Mouse (Mus musculus) heart, adult 11 months (tissue): ENCODE measurements around the gene Epn2.
"Not testable (repeated sequence)": the region's sequence is repeated elsewhere in the genome, so short reads cannot be mapped to it uniquely, and the experiment has no call there.

Experiments used
- DNase-seq: peaks from one replicate; pipeline ENCODE4 v3.0.0; 2022

The Epn2 gene

GRCm38 (mm10) chr11:61590516-61591213 is 11.2 kb upstream of the Epn2 start:
- DNase-seq: peak; percentile 99

- DNase-seq: peak; percentile 95
Measured at GRCm38 (mm10) chr11:61585421-61585820, 5.9 kb upstream of the Epn2 start.

GRCm38 (mm10) chr11:61584830-61585229 is 5.3 kb upstream of the Epn2 start:
- peak; percentile 92 for DNase-seq

- DNase-seq: no peak
Measured at GRCm38 (mm10) chr11:61584096-61584495, 4.6 kb upstream of the Epn2 start.

- DNase-seq: not testable (repeated sequence)
Measured at GRCm38 (mm10) chr11:61582808-61583207, 3.3 kb upstream of the Epn2 start.

GRCm38 (mm10) chr11:61579878-61580381 is 443 bp upstream of the Epn2 start:
- peak; percentile 90 for DNase-seq

- DNase-seq: no peak
Measured at GRCm38 (mm10) chr11:61578541-61578982, 925 bp downstream of the Epn2 start.

- no peak for DNase-seq
Measured at GRCm38 (mm10) chr11:61577991-61578390, 1.5 kb downstream of the Epn2 start.

- no peak for DNase-seq
Measured at GRCm38 (mm10) chr11:61577349-61577748, 2.1 kb downstream of the Epn2 start.

GRCm38 (mm10) chr11:61573266-61573665 is 6.2 kb downstream of the Epn2 start:
- no peak for DNase-seq

- DNase-seq: no peak
Measured at GRCm38 (mm10) chr11:61571225-61571624, 8.3 kb downstream of the Epn2 start.

GRCm38 (mm10) chr11:61569671-61570070 is 9.8 kb downstream of the Epn2 start:
- peak; percentile 91 for DNase-seq

GRCm38 (mm10) chr11:61564566-61564965 is 14.9 kb downstream of the Epn2 start:
- DNase-seq: peak; percentile 98

GRCm38 (mm10) chr11:61563939-61564338 is 15.5 kb downstream of the Epn2 start:
- peak; percentile 91 for DNase-seq

GRCm38 (mm10) chr11:61562421-61562820 is 17.1 kb downstream of the Epn2 start:
- DNase-seq: peak; percentile 92

- DNase-seq: no peak
Measured at GRCm38 (mm10) chr11:61559572-61559971, 19.9 kb downstream of the Epn2 start.

GRCm38 (mm10) chr11:61553015-61553754 is 26.3 kb downstream of the Epn2 start:
- DNase-seq: no peak

- no peak for DNase-seq
Measured at GRCm38 (mm10) chr11:61550631-61551030, 28.9 kb downstream of the Epn2 start.

- no peak for DNase-seq
Measured at GRCm38 (mm10) chr11:61547710-61548109, 31.8 kb downstream of the Epn2 start.

GRCm38 (mm10) chr11:61546452-61546851 is 33.0 kb downstream of the Epn2 start:
- no peak for DNase-seq

- DNase-seq: no peak
Measured at GRCm38 (mm10) chr11:61545586-61545985, 33.9 kb downstream of the Epn2 start.

- DNase-seq: no peak
Measured at GRCm38 (mm10) chr11:61541106-61541505, 38.4 kb downstream of the Epn2 start.

- DNase-seq: no peak
Measured at GRCm38 (mm10) chr11:61540642-61541041, 38.8 kb downstream of the Epn2 start.

GRCm38 (mm10) chr11:61537362-61537761 is 42.1 kb downstream of the Epn2 start:
- DNase-seq: no peak
